ENCODE assay signal across 14 mouse cellular contexts in genomic region chr2:172958579-172958978, GRCm38 (mm10). TPM values are rescaled to one million over a fixed set of nuclear protein-coding genes. Genes with fewer than 3 reads are reported as not detected.
DNase-seq lines count a peak whose midpoint lies in the region; ATAC-seq and TF ChIP-seq lines count a peak whose summit lies in the region.
"Had no signal": no experiment of that assay in that cellular context is flagged by ENCODE, and none has a peak within 500 bp of the region (broad histone marks: within the 10 kb centered on the region; RNA-seq: fewer than 3 reads in every experiment).

No protein-coding gene starts in this region.

- no peak for DNase-seq in forebrain, embryonic 11.5 days (ENCODE audit: low spot score)
- no peak for DNase-seq in forebrain, embryonic 14.5 days (ENCODE audit: low spot score)
- no peak for DNase-seq in lung, postnatal 0 days (ENCODE audit: low spot score)
- no peak for DNase-seq in hindbrain, postnatal 0 days (ENCODE audit: low spot score)
- DNase-seq in thymus, adult 18-20 months = no peak
- DNase-seq in heart, adult 9 months (ENCODE audit: low spot score in 2 of 2) = no peak
- DNase-seq: heart, postnatal 10 days; thymus, postnatal 4 days had no signal

- H3K4me2 ChIP-seq in forebrain, embryonic 11.5 days (ENCODE audit: low read depth, low read length, severe bottlenecking) = no peak overlapping the region
- no peak overlapping the region for H3K4me2 ChIP-seq in forebrain, embryonic 14.5 days (ENCODE audit: low read length)
- no peak overlapping the region for H3K4me2 ChIP-seq in lung, embryonic 15.5 days
- no peak overlapping the region for H3K4me2 ChIP-seq in lung, postnatal 0 days (replicated peaks; ENCODE audit: low read depth, low read length)
- H3K4me2 ChIP-seq in hindbrain, postnatal 0 days (ENCODE audit: low read depth, low read length) = no peak overlapping the region
- no peak overlapping the region for H3K4me2 ChIP-seq in neural tube, embryonic 14.5 days (ENCODE audit: low read depth, low read length)

- peak overlapping the region; percentile 12; the same call in 1 of the 2 replicates for H3K9ac ChIP-seq in forebrain, embryonic 11.5 days (ENCODE audit: low read length)
- no peak overlapping the region for H3K9ac ChIP-seq in forebrain, embryonic 14.5 days (ENCODE audit: low read length)
- H3K9ac ChIP-seq in lung, embryonic 15.5 days = no peak overlapping the region
- H3K9ac ChIP-seq in lung, postnatal 0 days (replicated peaks; ENCODE audit: low read depth) = no peak overlapping the region
- H3K9ac ChIP-seq in hindbrain, postnatal 0 days (replicated peaks; ENCODE audit: low read length) = no peak overlapping the region
- H3K9ac ChIP-seq in neural tube, embryonic 14.5 days (replicated peaks; ENCODE audit: low read depth, low read length) = no peak overlapping the region

- peaks cover 6% of the 10 kb centered on the region for H3K9me3 ChIP-seq in forebrain, embryonic 11.5 days (ENCODE audit: control insufficient read depth, low read length)
- 0 out of 2 replicates have a peak, but pooled peaks cover 4% of the 10 kb centered on the region for H3K9me3 ChIP-seq in forebrain, embryonic 14.5 days (replicated peaks; ENCODE audit: control insufficient read depth, low read length)
- H3K9me3 ChIP-seq in lung, embryonic 15.5 days = 0 out of 2 replicates have a peak, but pooled peaks cover 3% of the 10 kb centered on the region
- no peaks in the 10 kb centered on the region for H3K9me3 ChIP-seq in lung, postnatal 0 days (ENCODE audit: low read length)
- H3K9me3 ChIP-seq in hindbrain, postnatal 0 days (ENCODE audit: low read length) = no peaks in the 10 kb centered on the region
- H3K9me3 ChIP-seq in neural tube, embryonic 14.5 days (ENCODE audit: control insufficient read depth, low read length) = no peaks in the 10 kb centered on the region; the same call in 1 of the 2 replicates

- no peak overlapping the region for H3K27ac ChIP-seq in forebrain, embryonic 11.5 days (ENCODE audit: low read depth, low read length)
- no peak overlapping the region for H3K27ac ChIP-seq in forebrain, embryonic 14.5 days (ENCODE audit: low read depth, low read length)
- H3K27ac ChIP-seq in lung, embryonic 15.5 days = no peak overlapping the region
- H3K27ac ChIP-seq in lung, postnatal 0 days (ENCODE audit: low read length) = no peak overlapping the region
- no peak overlapping the region for H3K27ac ChIP-seq in hindbrain, postnatal 0 days
- H3K27ac ChIP-seq in neural tube, embryonic 14.5 days (ENCODE audit: low read depth, low read length) = no peak overlapping the region

- H3K27me3 ChIP-seq in forebrain, embryonic 11.5 days (ENCODE audit: control insufficient read depth, insufficient read depth, low read length) = no peaks in the 10 kb centered on the region
- H3K27me3 ChIP-seq in forebrain, embryonic 14.5 days (replicated peaks; ENCODE audit: control insufficient read depth, insufficient read depth, low read length) = no peaks in the 10 kb centered on the region
- no peaks in the 10 kb centered on the region for H3K27me3 ChIP-seq in lung, embryonic 15.5 days
- H3K27me3 ChIP-seq in lung, postnatal 0 days (replicated peaks; ENCODE audit: insufficient read depth, low read length) = no peaks in the 10 kb centered on the region
- H3K27me3 ChIP-seq in hindbrain, postnatal 0 days (ENCODE audit: insufficient read depth, low read length) = no peaks in the 10 kb centered on the region
- H3K27me3 ChIP-seq in neural tube, embryonic 14.5 days (ENCODE audit: control insufficient read depth, insufficient read depth, low read length) = no peaks in the 10 kb centered on the region

- WGBS in forebrain, embryonic 11.5 days = 3% methylated on average over 5 of the region's 5 CpGs
- 5% methylated on average over 5 of the region's 5 CpGs for WGBS in forebrain, embryonic 14.5 days
- 15% methylated on average over 5 of the region's 5 CpGs for WGBS in lung, embryonic 15.5 days
- 25% methylated on average over 5 of the region's 5 CpGs for WGBS in lung, postnatal 0 days
- 20% methylated on average over 5 of the region's 5 CpGs for WGBS in hindbrain, postnatal 0 days
- WGBS in neural tube, embryonic 14.5 days = 5% methylated on average over 5 of the region's 5 CpGs

- peaks cover 7% of the 10 kb centered on the region for H3K4me1 ChIP-seq in forebrain, embryonic 11.5 days (replicated peaks; ENCODE audit: control insufficient read depth, insufficient read depth, low read length)
- H3K4me1 ChIP-seq in forebrain, embryonic 14.5 days (ENCODE audit: control insufficient read depth, insufficient read depth, low read length) = peaks cover 6% of the 10 kb centered on the region; the same call in 1 of the 2 replicates
- H3K4me1 ChIP-seq in lung, embryonic 15.5 days = peaks cover 8% of the 10 kb centered on the region
- H3K4me1 ChIP-seq in lung, postnatal 0 days (ENCODE audit: insufficient read depth, low read depth, low read length) = no peaks in the 10 kb centered on the region
- no peaks in the 10 kb centered on the region for H3K4me1 ChIP-seq in hindbrain, postnatal 0 days (ENCODE audit: insufficient read depth, low read length)
- no peaks in the 10 kb centered on the region for H3K4me1 ChIP-seq in neural tube, embryonic 14.5 days (ENCODE audit: control insufficient read depth, insufficient read depth, low read length)

- no peak for TF ChIP-seq EP300 in lung, postnatal 0 days (IDR thresholded peaks at IDR 0.05)

- no peak for TF ChIP-seq CTCF in lung, postnatal 0 days (IDR thresholded peaks at IDR 0.05)
- no peak for TF ChIP-seq CTCF in hindbrain, postnatal 0 days (IDR thresholded peaks at IDR 0.05; ENCODE audit: low read depth)

- no peaks in the 10 kb centered on the region for H3K36me3 ChIP-seq in forebrain, embryonic 11.5 days (ENCODE audit: control insufficient read depth, insufficient read depth, low read length)
- no peaks in the 10 kb centered on the region for H3K36me3 ChIP-seq in forebrain, embryonic 14.5 days (ENCODE audit: control insufficient read depth, insufficient read depth, low read length)
- no peaks in the 10 kb centered on the region for H3K36me3 ChIP-seq in lung, embryonic 15.5 days
- H3K36me3 ChIP-seq in lung, postnatal 0 days (ENCODE audit: insufficient read depth, low read length) = no peaks in the 10 kb centered on the region
- no peaks in the 10 kb centered on the region for H3K36me3 ChIP-seq in hindbrain, postnatal 0 days (ENCODE audit: insufficient read depth, low read length)
- H3K36me3 ChIP-seq in neural tube, embryonic 14.5 days (ENCODE audit: control insufficient read depth, insufficient read depth, low read length) = no peaks in the 10 kb centered on the region

- no peak overlapping the region for H3K4me3 ChIP-seq in forebrain, embryonic 11.5 days (ENCODE audit: low read depth, low read length)
- no peak overlapping the region for H3K4me3 ChIP-seq in forebrain, embryonic 14.5 days (ENCODE audit: low read depth, low read length)
- H3K4me3 ChIP-seq in lung, embryonic 15.5 days = no peak overlapping the region
- H3K4me3 ChIP-seq in lung, postnatal 0 days (ENCODE audit: low read depth, low read length) = no peak overlapping the region
- no peak overlapping the region for H3K4me3 ChIP-seq in hindbrain, postnatal 0 days (ENCODE audit: low read length)
- no peak overlapping the region for H3K4me3 ChIP-seq in neural tube, embryonic 14.5 days (ENCODE audit: low read depth, low read length)
- H3K4me3 ChIP-seq: megakaryocyte, embryonic 14.5 days had no signal

- peak; percentile 79 for ATAC-seq in forebrain, embryonic 11.5 days (replicated peaks; ENCODE audit: low FRiP score)
- no peak for ATAC-seq in forebrain, embryonic 14.5 days
- ATAC-seq in lung, embryonic 15.5 days (ENCODE audit: borderline replicate concordance, extremely low read depth, low FRiP score, low TSS enrichment) = peak; percentile 40; the same call in 1 of the 2 replicates
- ATAC-seq in lung, postnatal 0 days = no peak
- peak; percentile 63; the same call in 1 of the 2 replicates for ATAC-seq in hindbrain, postnatal 0 days
- peak; percentile 66 for ATAC-seq in neural tube, embryonic 14.5 days (ENCODE audit: low read depth)

RNA-seq across cellular contexts. Expression of gene Bmp7, which starts 18.5 kb away (rescaled TPM):
- 18.8 and 20.7 TPM in 2 replicates for polyA plus RNA-seq in forebrain, embryonic 11.5 days (2014; fragmentation: Nextera tagmentation; extraction: Ambion mirVana)
- 8.7 and 11.4 TPM in 2 replicates for polyA plus RNA-seq in forebrain, embryonic 14.5 days (2014; fragmentation: Nextera tagmentation; extraction: Ambion mirVana)
- polyA plus RNA-seq in lung, embryonic 15.5 days (2015; fragmentation: Nextera tagmentation; extraction: Ambion mirVana) = 6.7 and 7.8 TPM in 2 replicates
- 1.1 and 1.7 TPM in 2 replicates for polyA plus RNA-seq in lung, postnatal 0 days (2015; fragmentation: Nextera tagmentation; extraction: Ambion mirVana)
- 24.1 and 25.1 TPM in 2 replicates for total RNA-seq in hindbrain, postnatal 0 days (2014; rRNA removed)
- polyA plus RNA-seq in hindbrain, postnatal 0 days (2015; fragmentation: Nextera tagmentation; extraction: Ambion mirVana) = 12.8 and 15.6 TPM in 2 replicates
- 5.8 and 19.1 TPM in 2 replicates for polyA plus RNA-seq in neural tube, embryonic 14.5 days (2014; fragmentation: Nextera tagmentation; extraction: Ambion mirVana)
- total RNA-seq: MEL had no signal

RNA-seq across cellular contexts. Expression of gene Spo11, which starts 18.9 kb away (rescaled TPM):
- polyA plus RNA-seq in forebrain, embryonic 11.5 days (2014; fragmentation: Nextera tagmentation; extraction: Ambion mirVana) = 0.47 and 0.71 TPM in 2 replicates
- 0.95 and 1.5 TPM in 2 replicates for polyA plus RNA-seq in forebrain, embryonic 14.5 days (2014; fragmentation: Nextera tagmentation; extraction: Ambion mirVana)
- 0.06 and 0.22 TPM in 2 replicates for polyA plus RNA-seq in lung, embryonic 15.5 days (2015; fragmentation: Nextera tagmentation; extraction: Ambion mirVana)
- polyA plus RNA-seq in lung, postnatal 0 days (2015; fragmentation: Nextera tagmentation; extraction: Ambion mirVana) = not detected in 2 replicates
- total RNA-seq in hindbrain, postnatal 0 days (2014; rRNA removed) = 0.07 and 1.0 TPM in 2 replicates
- polyA plus RNA-seq in hindbrain, postnatal 0 days (2015; fragmentation: Nextera tagmentation; extraction: Ambion mirVana) = 0.86 and 0.96 TPM in 2 replicates
- 0.09 and 0.45 TPM in 2 replicates for polyA plus RNA-seq in neural tube, embryonic 14.5 days (2014; fragmentation: Nextera tagmentation; extraction: Ambion mirVana)
- total RNA-seq: heart, postnatal 10 days; layer of hippocampus, adult 18-20 months; MEL had no signal
- polyA plus RNA-seq: liver, adult 2 months had no signal

RNA-seq across cellular contexts. Expression of gene Rae1, which starts 41.3 kb away (rescaled TPM):
- polyA plus RNA-seq in forebrain, embryonic 11.5 days (2014; fragmentation: Nextera tagmentation; extraction: Ambion mirVana) = 147 and 148 TPM in 2 replicates
- 148 and 156 TPM in 2 replicates for polyA plus RNA-seq in forebrain, embryonic 14.5 days (2014; fragmentation: Nextera tagmentation; extraction: Ambion mirVana)
- polyA plus RNA-seq in lung, embryonic 15.5 days (2015; fragmentation: Nextera tagmentation; extraction: Ambion mirVana) = 122 and 123 TPM in 2 replicates
- polyA plus RNA-seq in lung, postnatal 0 days (2015; fragmentation: Nextera tagmentation; extraction: Ambion mirVana) = 64.3 and 68.6 TPM in 2 replicates
- 85.3 and 96.0 TPM in 2 replicates for total RNA-seq in hindbrain, postnatal 0 days (2014; rRNA removed)
- 112 and 116 TPM in 2 replicates for polyA plus RNA-seq in hindbrain, postnatal 0 days (2015; fragmentation: Nextera tagmentation; extraction: Ambion mirVana)
- polyA plus RNA-seq in neural tube, embryonic 14.5 days (2014; fragmentation: Nextera tagmentation; extraction: Ambion mirVana) = 108 and 118 TPM in 2 replicates

Comparison
In these comparisons a context has a peak if more than half of its experiments do, and no peak if none do; other contexts are left out.
1. ATAC-seq: peak in forebrain, embryonic 11.5 days (single experiment), lung, embryonic 15.5 days (single experiment), hindbrain, postnatal 0 days (single experiment) and neural tube, embryonic 14.5 days (single experiment); none in forebrain, embryonic 14.5 days (single experiment) and lung, postnatal 0 days (single experiment).